Mouse (Mus musculus) ES-Bruce4 (cell line): Measurements from ENCODE around the gene Ipp.

Experiments used
- CTCF ChIP-seq: IDR thresholded peaks from one replicate; pipeline ENCODE4 v1.8.1; 2011; ENCODE audit warnings: low read depth, low read length
- EP300 ChIP-seq: IDR thresholded peaks from 2 replicates; pipeline ENCODE4 v1.6.1; 2011; ENCODE audit warnings: low read depth, low read length; ENCODE audit not compliant: insufficient read depth
- POLR2A ChIP-seq: IDR thresholded peaks from one replicate; pipeline ENCODE4 v1.8.1; 2011; ENCODE audit warnings: low read length; ENCODE audit not compliant: insufficient read depth

- TF ChIP-seq CTCF = no peak
- no peak for TF ChIP-seq POLR2A
- TF ChIP-seq EP300 = no peak
Measured at GRCm38 (mm10) chr4:116492460-116492859, 14.9 kb upstream of the Ipp start.
